Mouse (Mus musculus) monocyte, adult 5-6 weeks (primary cell): Measurements from ENCODE around the gene Hexdc. TPM values are rescaled to one million over a fixed set of nuclear protein-coding genes. Genes with fewer than 3 reads are reported as not detected.

Source experiments
- ATAC-seq: fragments of 153-309, 156-312 bp; replicated peaks from 2 replicates; pipeline ENCODE4 v1.8.0; 2017; ENCODE audit warnings: mild to moderate bottlenecking; ENCODE audit not compliant: low TSS enrichment, insufficient number of reproducible peaks, severe bottlenecking, poor library complexity, low FRiP score
- total RNA-seq: library from RNA; stranded (forward); fragments of 200-1000, 200-491, 200-594 nt; gene quantifications from 3 replicates; pipeline ENCODE4 v1.2.3, GENCODE M21; 2017

Hexdc gene
- 1.4 to 3.2 TPM (median 3.1 TPM) in 3 replicates for total RNA-seq

GRCm38 (mm10) chr11:121204161-121205006 is at the start of gene Hexdc, which contains the start of gene Ogfod3:
Gene Hexdc, plus strand, starts transcription at chr11:121204433.
Gene Ogfod3, minus strand, starts transcription at chr11:121204711.
- peak; percentile 88 for ATAC-seq

DNA sequence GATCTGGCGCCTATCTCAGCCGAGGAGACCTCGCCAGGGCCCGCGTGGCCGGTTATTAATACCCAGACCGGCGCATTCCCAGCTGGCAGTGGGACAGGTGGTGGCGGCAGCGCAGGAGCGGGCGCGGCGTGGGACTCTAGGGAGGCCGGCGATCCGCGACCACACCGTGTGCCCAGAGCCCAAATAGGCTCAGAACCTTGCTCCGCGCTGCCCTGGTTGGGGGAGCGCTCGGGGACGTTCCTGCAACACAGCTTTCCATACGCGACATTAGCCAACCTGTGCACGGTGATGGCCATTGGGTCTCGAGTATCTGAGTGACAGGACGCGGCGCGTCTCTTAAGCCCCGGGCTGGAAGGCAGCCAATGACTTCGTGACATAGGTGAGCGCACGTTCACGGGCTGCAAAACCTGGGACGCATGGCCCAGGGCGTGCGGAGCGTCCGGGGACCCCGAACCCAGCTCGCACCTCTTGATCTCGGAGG is 47.8 kb upstream of the Hexdc start:
- no peak for ATAC-seq

GRCm38 (mm10) chr11:121159971-121160370 is 44.3 kb upstream of the Hexdc start, which contains the start of gene Uts2r:
Gene Uts2r, plus strand, starts transcription at chr11:121160271.
- ATAC-seq: no peak

DNA sequence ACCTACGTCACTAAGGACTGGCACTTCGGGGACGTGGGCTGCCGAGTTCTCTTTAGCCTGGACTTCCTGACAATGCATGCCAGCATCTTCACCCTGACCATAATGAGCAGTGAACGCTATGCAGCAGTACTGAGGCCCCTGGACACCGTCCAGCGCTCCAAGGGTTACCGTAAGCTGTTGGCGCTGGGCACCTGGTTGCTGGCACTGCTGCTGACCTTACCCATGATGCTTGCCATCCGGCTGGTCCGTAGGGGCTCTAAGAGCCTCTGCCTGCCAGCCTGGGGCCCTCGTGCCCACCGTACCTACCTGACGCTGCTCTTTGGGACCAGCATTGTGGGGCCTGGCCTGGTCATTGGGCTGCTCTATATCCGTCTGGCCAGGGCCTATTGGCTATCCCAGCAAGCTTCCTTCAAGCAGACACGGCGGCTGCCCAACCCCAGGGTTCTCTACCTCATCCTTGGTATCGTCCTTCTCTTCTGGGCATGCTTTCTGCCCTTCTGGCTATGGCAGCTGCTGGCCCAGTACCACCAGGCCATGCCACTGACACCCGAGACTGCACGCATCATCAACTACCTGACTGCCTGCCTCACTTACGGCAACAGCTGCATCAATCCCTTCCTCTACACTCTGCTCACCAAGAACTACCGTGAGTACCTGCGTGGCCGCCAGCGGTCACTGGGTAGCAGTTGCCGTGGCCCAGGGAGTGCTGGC is 43.4 kb upstream of the Hexdc start:
- ATAC-seq: no peak

DNA sequence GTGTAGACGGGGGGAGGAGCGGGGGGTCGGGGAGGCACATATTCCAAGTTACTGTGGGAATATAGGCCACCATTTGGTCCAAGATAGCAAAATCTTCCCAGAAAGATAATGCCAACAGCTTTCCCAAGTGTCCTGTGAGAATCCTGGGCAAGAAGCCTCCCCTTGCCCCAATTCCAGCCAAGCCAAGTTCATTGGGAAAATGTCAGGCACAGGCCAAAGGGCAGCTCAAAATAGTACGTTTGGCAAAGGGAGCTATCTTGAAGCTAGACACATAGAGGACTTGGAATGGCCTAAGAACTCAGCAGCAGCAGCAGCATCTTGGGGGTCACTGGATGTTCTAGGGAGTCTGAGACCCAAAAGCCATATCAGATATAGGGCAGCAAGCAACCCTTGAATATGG is 40.5 kb upstream of the Hexdc start:
- ATAC-seq: no peak

GRCm38 (mm10) chr11:121173203-121173602 is 31.0 kb upstream of the Hexdc start:
- ATAC-seq: no peak

DNA sequence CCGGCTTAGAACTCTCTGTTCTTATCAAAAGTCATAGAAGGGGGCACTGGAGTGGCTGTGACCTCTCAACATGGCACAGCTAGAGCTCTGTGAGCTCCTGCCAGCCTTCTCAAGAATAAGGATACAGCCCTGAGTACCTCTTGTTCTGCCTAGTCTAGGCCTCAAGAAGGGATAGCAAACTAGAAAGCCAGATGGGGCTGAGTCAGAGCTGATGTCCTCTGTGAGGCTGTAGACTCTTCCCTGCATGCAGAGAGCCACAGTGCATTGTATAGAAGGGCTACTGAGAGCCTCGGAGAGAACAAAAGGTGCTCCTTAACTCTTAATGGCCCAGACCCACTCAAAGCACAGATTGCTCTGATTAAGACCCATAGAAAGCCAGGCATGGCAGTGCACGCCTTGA is 30.0 kb upstream of the Hexdc start:
- ATAC-seq: no peak

GRCm38 (mm10) chr11:121176285-121177270 is 27.7 kb upstream of the Hexdc start:
- peak; percentile 78 for ATAC-seq

GRCm38 (mm10) chr11:121189681-121190080 is 14.6 kb upstream of the Hexdc start:
- no peak for ATAC-seq

GRCm38 (mm10) chr11:121192742-121193141 is 11.5 kb upstream of the Hexdc start:
- ATAC-seq: no peak

GRCm38 (mm10) chr11:121193415-121193814 is 10.8 kb upstream of the Hexdc start:
- no peak for ATAC-seq

DNA sequence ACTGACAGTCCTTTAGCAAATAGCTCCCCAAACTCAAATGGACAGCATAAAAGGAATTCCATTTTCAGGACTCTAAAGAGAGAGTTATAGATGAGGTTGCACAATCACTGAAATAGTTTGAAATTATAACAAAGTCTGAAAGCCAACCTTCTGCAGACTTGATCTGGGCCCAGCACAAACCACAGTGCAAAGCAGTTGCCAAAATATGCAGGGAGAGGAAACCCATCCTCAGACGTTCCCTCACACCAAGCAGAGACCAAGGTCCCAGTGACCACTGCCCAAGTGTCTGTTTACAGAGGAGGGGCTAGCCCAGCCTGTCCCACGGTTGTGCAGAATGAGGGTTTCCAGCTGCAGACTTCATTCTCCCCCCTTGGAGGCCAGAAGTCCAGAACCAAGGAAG is 5.6 kb upstream of the Hexdc start:
- ATAC-seq: no peak

DNA sequence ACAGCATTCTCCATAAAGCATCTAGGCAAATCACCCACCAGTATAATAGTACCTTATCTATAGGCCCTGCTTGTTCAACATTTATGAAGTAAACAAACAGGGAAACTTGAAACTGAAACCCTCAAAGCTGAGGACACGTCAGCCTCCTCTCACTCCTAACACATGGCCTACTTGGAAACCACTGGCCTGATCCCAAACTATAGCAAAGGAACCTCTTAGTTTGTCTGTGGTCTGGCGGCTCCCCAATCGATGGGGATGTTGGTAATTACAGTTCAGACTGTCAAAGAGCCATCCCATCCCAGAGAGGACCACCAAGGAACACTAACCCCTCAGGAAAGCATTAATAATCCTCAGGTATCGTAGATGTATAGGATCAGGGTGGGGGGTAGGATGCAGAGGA is 4.4 kb upstream of the Hexdc start:
- ATAC-seq: no peak

- ATAC-seq: no peak
Measured at GRCm38 (mm10) chr11:121200781-121201180, 3.5 kb upstream of the Hexdc start.

DNA sequence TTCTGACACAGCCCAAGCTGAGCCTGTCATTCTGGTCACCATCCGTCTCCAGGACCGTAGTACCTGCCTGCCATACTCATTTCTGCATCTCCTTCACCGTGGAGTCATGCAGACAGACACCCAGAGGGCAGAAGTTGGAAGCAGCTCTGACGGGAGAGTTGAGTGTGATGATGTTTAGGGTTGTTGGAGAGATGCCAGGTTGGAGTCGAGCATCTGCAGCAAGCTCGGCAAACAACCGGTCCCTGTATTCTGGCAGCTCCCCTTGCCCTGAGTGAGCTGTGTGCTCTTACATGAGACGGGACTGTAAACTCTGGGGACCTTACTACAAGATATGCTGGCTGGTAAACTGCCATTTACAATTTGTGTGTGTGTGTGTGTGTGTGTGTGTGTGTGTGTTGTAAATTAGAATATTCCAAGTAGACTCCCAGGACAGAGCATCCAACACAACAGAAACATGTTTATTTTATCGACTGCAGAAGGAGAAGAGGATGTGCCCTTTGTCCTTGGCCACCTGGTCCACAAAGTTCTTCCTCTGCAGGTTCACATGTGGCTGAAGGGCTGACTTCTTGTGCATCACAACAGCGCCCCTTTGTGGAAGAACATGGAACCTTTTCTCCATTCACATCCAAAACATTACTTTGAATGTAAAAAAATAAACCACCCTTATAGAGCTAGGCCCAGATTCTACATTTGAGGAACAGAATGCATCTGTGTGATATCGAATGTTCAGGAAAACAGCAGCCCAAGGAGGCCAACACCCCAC is 2.6 kb upstream of the Hexdc start:
- ATAC-seq: no peak

- ATAC-seq: no peak
Measured at GRCm38 (mm10) chr11:121203859-121204160, 423 bp upstream of the Hexdc start.

DNA sequence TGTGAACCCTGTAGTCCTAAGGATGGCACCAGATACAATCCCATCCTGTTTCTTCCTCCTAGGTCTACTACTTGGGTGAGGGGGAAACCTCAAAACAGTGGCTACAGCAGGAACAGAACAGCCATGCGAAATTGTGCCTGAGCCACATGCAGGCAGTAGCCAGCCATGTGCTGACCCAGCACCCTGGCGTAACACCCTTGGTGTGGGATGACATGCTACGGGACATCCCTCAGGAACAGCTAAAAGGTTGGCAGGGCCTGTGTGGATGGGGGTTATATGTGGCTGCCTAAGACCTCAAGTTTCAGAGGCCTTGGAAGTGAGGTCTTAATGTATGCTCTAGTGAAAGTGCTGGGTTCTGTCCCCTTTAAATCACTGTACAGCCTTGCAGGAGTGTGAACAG is 12.6 kb downstream of the Hexdc start:
- ATAC-seq: no peak

DNA sequence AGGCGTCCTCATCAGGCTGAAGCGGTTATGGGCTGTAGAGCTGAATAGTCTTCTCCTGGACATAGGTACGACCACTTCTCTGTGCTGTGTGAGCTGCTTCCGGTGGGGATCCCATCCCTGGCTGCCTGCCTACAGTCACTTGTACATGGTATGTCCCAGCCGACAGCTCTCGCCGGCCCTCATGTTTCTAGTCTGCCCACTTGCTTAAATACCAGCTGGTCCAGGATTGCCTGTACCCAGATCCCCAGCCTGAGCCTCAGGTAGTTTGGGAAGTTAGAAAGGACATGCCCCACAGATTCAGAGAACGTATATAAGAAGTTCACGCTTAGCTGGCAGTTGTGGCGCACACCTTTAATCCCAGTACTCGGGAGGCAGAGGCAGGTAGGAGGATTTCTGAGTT is 15.5 kb downstream of the Hexdc start:
- no peak for ATAC-seq
